Mouse (Mus musculus) T-helper 2 cell (primary cell): ENCODE data around the gene Kirrel2.
"Not testable (repeated sequence)": the region's sequence is repeated elsewhere in the genome, so short reads cannot be mapped to it uniquely, and the experiment has no call there.

Source experiments
- in situ Hi-C: fragments of 300-600 bp; cut with MboI, MseI; formaldehyde crosslinking; loops from one replicate; pipeline ENCODE4 v1.15.1; 2025; ENCODE audit warnings: high pct_unique_total_duplicates

Gene Kirrel2

DNA sequence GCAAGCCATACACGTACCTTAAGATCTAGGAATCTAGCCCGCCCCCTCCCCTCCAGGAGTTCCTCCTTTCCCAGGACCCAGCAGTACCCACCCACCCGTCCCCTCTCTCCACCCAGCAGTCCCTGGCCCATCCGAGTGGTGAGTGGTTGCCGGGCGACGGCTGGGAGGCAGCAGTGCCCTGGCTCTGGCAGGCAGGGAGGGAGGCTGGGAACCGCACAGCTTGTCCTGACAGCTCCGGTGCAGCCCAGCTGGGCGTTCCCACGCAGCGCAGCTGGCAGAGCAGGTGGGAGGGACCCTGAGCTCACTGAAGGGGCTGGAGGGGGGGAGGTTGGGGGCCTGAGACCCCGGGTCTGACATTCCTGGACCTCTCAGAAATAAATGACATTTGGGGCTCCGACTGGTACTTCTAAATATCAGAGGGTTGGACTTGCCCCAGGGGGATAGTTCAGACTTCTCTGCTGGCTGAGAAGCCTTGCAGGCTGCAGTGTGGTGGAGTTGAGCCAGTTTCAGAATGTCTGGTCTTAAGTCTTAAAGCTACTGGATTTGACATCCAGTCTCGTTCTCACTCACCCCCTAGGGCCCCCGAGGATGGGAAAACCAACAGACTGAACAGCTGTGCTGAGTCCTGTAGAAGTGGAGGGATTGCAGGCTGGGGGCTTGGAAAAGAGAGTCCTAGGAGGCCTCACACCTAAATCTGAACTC lies at the start of gene Kirrel2, which contains the start of gene Nphs1:
Gene Kirrel2 (minus strand): TSS at position 62 of the 702 bp plus-strand sequence.
Gene Nphs1 (plus strand): TSS at position 687 of the 702 bp plus-strand sequence.
- in situ Hi-C loops: no loop called here

GRCm38 (mm10) chr7:30501159-30501558 lies 43.7 kb upstream of the Kirrel2 start:
- in situ Hi-C loops: loop anchor here (25.0 kb wide), 1 partner anchor 1089 kb away; no protein-coding TSS in a partner anchor

- in situ Hi-C loops: not testable (repeated sequence)
Measured at GRCm38 (mm10) chr7:30495506-30496042, 38.1 kb upstream of the Kirrel2 start.

- in situ Hi-C loops: loop anchor here (5.0 kb wide), 1 partner anchor 119 kb away; the partner anchor contains the start of gene Upk1a
Measured at GRCm38 (mm10) chr7:30493401-30493931, 36.0 kb upstream of the Kirrel2 start, which contains the start of gene Prodh2. Gene Prodh2 (plus strand): TSS chr7:30493622.

- in situ Hi-C loops: loop anchor here (5.0 kb wide), 1 partner anchor 120 kb away; the partner anchor contains the start of gene Upk1a
Measured at GRCm38 (mm10) chr7:30492765-30493164, 35.3 kb upstream of the Kirrel2 start.

DNA sequence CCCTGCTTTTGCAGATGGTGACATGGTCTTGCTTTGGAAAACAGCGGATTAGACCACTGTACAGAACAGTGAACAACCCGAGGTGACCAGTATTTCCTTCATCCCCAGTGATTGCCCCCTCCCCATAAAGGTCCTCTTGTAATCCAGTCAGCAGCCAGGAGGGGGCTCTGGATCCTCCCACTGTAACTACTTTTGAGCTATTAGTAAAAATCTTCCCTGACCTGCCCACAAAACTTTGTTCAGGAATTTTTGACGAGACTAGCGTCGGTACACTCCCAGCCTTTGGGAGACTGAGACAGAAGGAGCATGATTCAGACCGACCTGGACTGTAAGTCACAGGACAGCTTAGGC lies 33.4 kb upstream of the Kirrel2 start:
- in situ Hi-C loops: loop anchor here (5.0 kb wide), 1 partner anchor 121 kb away; the partner anchor contains the start of gene Upk1a

DNA sequence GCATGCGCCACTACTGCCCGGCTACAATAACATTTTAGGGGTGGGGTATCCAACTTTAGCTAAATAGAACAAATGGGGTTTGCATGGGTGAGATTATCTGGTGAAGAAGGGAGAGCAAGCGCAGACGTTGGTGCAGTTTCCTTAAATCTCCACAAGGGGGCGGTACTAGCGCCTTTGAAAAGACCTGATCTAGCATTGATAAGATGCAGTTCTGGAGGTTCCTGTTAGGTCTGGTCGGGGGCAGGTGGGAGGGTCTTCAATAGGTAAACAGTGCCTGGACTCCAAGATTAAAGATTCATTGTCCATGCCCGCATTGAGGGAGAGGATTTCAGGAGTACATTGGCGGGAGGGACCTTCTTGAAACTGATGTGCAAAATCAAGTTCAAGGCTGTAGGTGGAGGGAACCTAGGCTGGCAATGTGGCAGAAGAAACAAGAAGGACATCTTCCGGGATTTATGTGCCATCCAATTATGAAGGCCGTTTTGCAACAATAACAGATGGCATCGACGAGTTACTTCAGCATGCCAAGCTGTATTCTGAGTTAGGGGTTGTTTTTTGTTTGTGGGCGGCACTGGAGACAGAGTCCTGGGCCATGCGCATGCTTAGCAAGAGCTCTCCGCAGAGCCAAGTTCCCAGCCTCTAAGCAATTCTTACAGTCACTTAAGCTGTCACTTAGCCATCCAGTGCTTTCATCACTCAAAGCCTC lies 32.9 kb upstream of the Kirrel2 start:
- in situ Hi-C loops: loop anchor here (5.0 kb wide), 1 partner anchor 122 kb away; the partner anchor contains the start of gene Upk1a

DNA sequence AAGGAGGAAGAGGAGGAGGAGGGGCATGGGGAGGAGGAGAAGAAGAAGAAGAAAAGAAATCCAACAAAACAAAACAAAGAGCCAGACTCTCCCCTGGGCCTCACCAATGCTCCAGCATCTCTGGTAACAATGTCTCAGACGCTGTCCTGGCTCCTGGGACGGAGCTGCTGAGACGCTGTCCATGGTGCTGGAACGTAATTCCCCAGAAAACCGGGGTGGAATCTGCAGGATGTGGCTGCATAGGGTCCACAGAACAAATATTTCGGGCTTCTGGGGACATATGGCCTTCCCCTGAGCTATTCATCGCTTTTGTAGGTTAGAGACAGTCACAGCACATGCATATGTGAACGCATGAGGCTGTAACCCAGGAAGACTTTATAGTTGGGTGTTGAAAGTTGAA lies 26.8 kb upstream of the Kirrel2 start:
- in situ Hi-C loops: no loop called here

GRCm38 (mm10) chr7:30477415-30478381 lies 20.2 kb upstream of the Kirrel2 start:
- in situ Hi-C loops: loop anchor here (10.0 kb wide), 1 partner anchor 103 kb away; no protein-coding TSS in a partner anchor

GRCm38 (mm10) chr7:30476136-30476535 lies 18.6 kb upstream of the Kirrel2 start:
- in situ Hi-C loops: loop anchor here (10.0 kb wide), 1 partner anchor 101 kb away; no protein-coding TSS in a partner anchor

GRCm38 (mm10) chr7:30474999-30475398 lies 17.5 kb upstream of the Kirrel2 start:
- in situ Hi-C loops: loop anchor here (10.0 kb wide), 1 partner anchor 100 kb away; no protein-coding TSS in a partner anchor

- in situ Hi-C loops: loop anchor here (10.0 kb wide), 1 partner anchor 98 kb away; no protein-coding TSS in a partner anchor
Measured at GRCm38 (mm10) chr7:30472411-30472810, 14.9 kb upstream of the Kirrel2 start.

DNA sequence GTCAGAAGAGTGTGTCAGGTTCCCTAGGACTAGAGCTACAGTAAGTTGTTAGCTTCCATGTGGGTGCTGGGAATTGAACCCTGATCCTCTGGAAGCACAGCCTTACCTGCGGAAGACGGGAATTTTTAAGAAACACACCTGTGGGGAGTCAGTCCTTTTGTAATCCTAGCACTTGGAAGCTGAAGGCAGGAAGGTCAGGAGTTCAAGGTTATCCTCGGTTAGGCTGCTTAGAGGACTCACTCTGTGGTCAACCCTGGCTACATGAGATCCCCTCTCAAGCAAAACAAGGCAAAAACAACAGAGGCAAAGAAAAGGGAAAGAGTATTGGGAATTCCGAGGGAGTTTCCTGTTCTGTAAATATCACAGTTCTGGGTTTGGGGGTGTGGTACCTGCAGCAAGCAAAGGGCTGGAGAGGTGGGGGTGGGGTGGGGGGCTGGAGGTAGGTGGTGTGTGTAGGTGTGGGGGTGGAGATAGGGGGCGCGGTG lies 7.4 kb upstream of the Kirrel2 start:
- in situ Hi-C loops: no loop called here

- in situ Hi-C loops: no loop called here
Measured at GRCm38 (mm10) chr7:30463996-30464395, 6.5 kb upstream of the Kirrel2 start.

GRCm38 (mm10) chr7:30463568-30463967 lies 6.1 kb upstream of the Kirrel2 start:
- in situ Hi-C loops: no loop called here

DNA sequence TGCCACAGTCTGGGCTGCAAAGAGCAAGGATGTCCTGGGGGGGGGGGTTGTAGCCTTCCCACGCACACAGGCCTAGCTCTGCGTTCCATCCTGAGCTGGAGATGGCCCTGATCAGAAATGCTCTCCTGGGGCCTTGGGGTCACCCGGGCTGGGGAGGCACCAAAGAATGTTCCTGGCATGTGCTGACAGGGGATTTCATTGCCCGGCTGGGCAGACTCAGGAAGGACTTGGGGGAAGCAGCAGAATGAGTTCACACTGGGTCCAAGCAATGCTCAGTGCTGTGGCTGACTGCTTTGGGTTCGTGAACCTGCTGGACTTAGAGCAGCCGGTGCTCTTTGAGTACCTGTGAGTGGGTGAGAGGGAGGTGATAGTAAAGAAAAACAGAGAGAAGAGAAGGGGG lies 2.0 kb upstream of the Kirrel2 start:
- in situ Hi-C loops: no loop called here

- in situ Hi-C loops: no loop called here
Measured at GRCm38 (mm10) chr7:30456911-30457628, 420 bp downstream of the Kirrel2 start.

GRCm38 (mm10) chr7:30456487-30456886 lies 1.0 kb downstream of the Kirrel2 start:
- in situ Hi-C loops: no loop called here

- in situ Hi-C loops: no loop called here
Measured at GRCm38 (mm10) chr7:30454259-30454658, 3.2 kb downstream of the Kirrel2 start.

DNA sequence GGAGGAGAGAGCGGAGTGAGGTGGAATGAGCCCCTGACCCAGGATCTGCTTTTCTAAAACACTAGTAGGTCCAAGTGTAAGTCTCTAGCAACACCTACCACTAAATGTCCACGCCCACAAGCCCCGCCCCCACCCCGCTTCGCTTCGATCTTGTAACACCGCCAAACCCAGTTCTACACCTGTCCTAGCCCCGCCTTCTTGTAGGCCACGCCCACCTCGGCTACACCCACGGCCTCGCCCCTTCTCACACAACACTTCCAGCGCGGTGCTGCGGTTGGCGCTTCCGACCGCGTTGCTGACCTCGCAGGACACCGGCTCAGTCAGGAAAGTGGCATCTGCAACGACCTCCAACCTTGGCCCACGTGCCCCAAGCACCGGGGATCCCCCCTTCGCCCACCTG lies 3.7 kb downstream of the Kirrel2 start:
- in situ Hi-C loops: no loop called here
